Mouse (Mus musculus) C2C12 (cell line): ENCODE data around the gene Ivd.

ENCODE experiments used
- CTCF ChIP-seq: IDR thresholded peaks from one replicate; pipeline ENCODE4 v1.5.1; 2011; ENCODE audit not compliant: control insufficient read depth, insufficient read depth, insufficient read length
- USF1 ChIP-seq: IDR thresholded peaks from one replicate; pipeline ENCODE4 v1.6.1; 2011; ENCODE audit warnings: low read depth, mild to moderate bottlenecking, control low read depth, moderate library complexity

- TF ChIP-seq USF1 (no peak), CTCF (no peak)
Measured at GRCm38 (mm10) chr2:118829096-118829495, 32.7 kb upstream of the Ivd start.
